Mouse (Mus musculus) G1E (cell line): ENCODE measurements around the gene Zswim1. TPM values are rescaled to one million over a fixed set of nuclear protein-coding genes. Genes with fewer than 3 reads are reported as not detected.
"Not testable (repeated sequence)": the region's sequence is repeated elsewhere in the genome, so short reads cannot be mapped to it uniquely, and the experiment has no call there.

Experiments
- ATAC-seq: 2 replicates; pipeline ENCODE4 v1.8.0; 2016; ENCODE audit warnings: mild to moderate bottlenecking; ENCODE audit not compliant: insufficient number of reproducible peaks, poor library complexity, low FRiP score, severe bottlenecking; ENCODE audit errors: extremely low read depth
- DNase-seq: peaks from one replicate; pipeline ENCODE4 v3.0.0; 2012; ENCODE audit warnings: low spot score
- H3K27me3 ChIP-seq: 2 replicates; pipeline ENCODE4 v1.6.1; 2012; ENCODE audit warnings: mild to moderate bottlenecking, low read length, inconsistent platforms; ENCODE audit not compliant: insufficient read depth
- H3K36me3 ChIP-seq: replicated peaks from 2 replicates; pipeline ENCODE3; 2012; ENCODE audit warnings: mild to moderate bottlenecking, inconsistent platforms
- H3K4me1 ChIP-seq: 2 replicates; pipeline ENCODE4 v1.6.1; 2012; ENCODE audit warnings: low read depth, low read length, inconsistent platforms, mixed read lengths; ENCODE audit not compliant: insufficient read depth
- H3K4me3 ChIP-seq: 2 replicates; pipeline ENCODE4 v1.5.1; 2012; ENCODE audit warnings: low read depth, mild to moderate bottlenecking, inconsistent platforms, low read length, moderate library complexity, mixed read lengths
- H3K9me3 ChIP-seq: replicated peaks from 2 replicates; pipeline ENCODE4 v1.6.1; 2012; ENCODE audit warnings: inconsistent platforms
- CTCF ChIP-seq: IDR thresholded peaks from 2 replicates; pipeline ENCODE4 v1.5.1; 2012; ENCODE audit warnings: low read depth, low read length, inconsistent platforms, mixed read lengths
- GATA1 ChIP-seq: IDR thresholded peaks from 2 replicates; pipeline ENCODE4 v1.6.1; 2012; ENCODE audit warnings: borderline replicate concordance, low read length, inconsistent platforms, mixed read lengths
- GATA2 ChIP-seq: IDR thresholded peaks from 2 replicates; pipeline ENCODE4 v1.6.1; 2012; ENCODE audit warnings: low read depth, low read length, inconsistent platforms, borderline replicate concordance
- POLR2AphosphoS5 ChIP-seq: IDR thresholded peaks from 2 replicates; pipeline ENCODE4 v1.6.1; 2012; ENCODE audit warnings: low read depth, low read length, inconsistent platforms; ENCODE audit not compliant: insufficient replicate concordance
- TAL1 ChIP-seq: conservative IDR thresholded peaks from 2 replicates; pipeline ENCODE4 v1.6.1; 2012; ENCODE audit warnings: low read depth, low read length, inconsistent platforms, mixed read lengths
- polyA plus RNA-seq: library from polyadenylated mRNA; stranded (reverse); fragments of >175 nt; gene quantifications from 2 replicates; pipeline ENCODE4 v1.2.3, GENCODE M21; 2012
- total RNA-seq, 2 experiments: library from RNA; stranded (forward) in 1 of 2; stranded (reverse) in 1 of 2; fragments of 200-1000 nt in 1 of 2; fragments of >200 nt in 1 of 2; fragmentation: Nextera tagmentation in 1 of 2; gene quantifications; 2 replicates each; pipeline ENCODE4 v1.2.3; 2014 to 2017

Zswim1 gene
- total and polyA plus RNA-seq, 3 experiments = 3.8 to 38.4 (median 19.0) TPM

GRCm38 (mm10) chr2:164867566-164867965 lies 45.1 kb downstream of the Zswim1 start:
- peaks cover 18% of the 10 kb centered on the region for H3K27me3 ChIP-seq
- ATAC-seq (no peak), DNase-seq (no peak)
- H3K36me3 ChIP-seq = no peaks in the 10 kb centered on the region
- peaks cover 4% of the 10 kb centered on the region for H3K9me3 ChIP-seq
- H3K4me3 ChIP-seq = no peak overlapping the region
- TF ChIP-seq GATA1 (no peak), TAL1 (no peak), CTCF (peak; percentile 59)
- H3K4me1 ChIP-seq = 0 out of 2 replicates have a peak, but pooled peaks cover 5% of the 10 kb centered on the region

GRCm38 (mm10) chr2:164868491-164868890 lies 46.0 kb downstream of the Zswim1 start:
- peaks cover 4% of the 10 kb centered on the region for H3K9me3 ChIP-seq
- DNase-seq (no peak), ATAC-seq (no peak)
- H3K27me3 ChIP-seq = peaks cover 23% of the 10 kb centered on the region
- H3K4me1 ChIP-seq = 0 out of 2 replicates have a peak, but pooled peaks cover 5% of the 10 kb centered on the region
- no peaks in the 10 kb centered on the region for H3K36me3 ChIP-seq
- TF ChIP-seq CTCF (no peak), TAL1 (no peak)
- no peak overlapping the region for H3K4me3 ChIP-seq

- Histone ChIP-seq H3K9me3 (peaks cover 4% of the 10 kb centered on the region), H3K36me3 (no peaks in the 10 kb centered on the region), H3K4me3 (no peak overlapping the region), H3K27me3 (peaks cover 25% of the 10 kb centered on the region), H3K4me1 (peaks cover 10% of the 10 kb centered on the region; the same call in 1 of the 2 replicates)
- no peak for ATAC-seq
- TF ChIP-seq POLR2AphosphoS5 (no peak), CTCF (no peak), GATA1 (no peak), TAL1 (no peak), GATA2 (no peak)
- no peak for DNase-seq
Measured at GRCm38 (mm10) chr2:164871602-164872303, 49.3 kb downstream of the Zswim1 start.

GRCm38 (mm10) chr2:164873621-164874020 lies 51.1 kb downstream of the Zswim1 start:
- Histone ChIP-seq H3K4me1 (peaks cover 22% of the 10 kb centered on the region), H3K36me3 (peaks cover 7% of the 10 kb centered on the region), H3K9me3 (no peaks in the 10 kb centered on the region), H3K27me3 (peaks cover 25% of the 10 kb centered on the region), H3K4me3 (no peak overlapping the region)
- DNase-seq = no peak
- no peak for TF ChIP-seq CTCF
- no peak for TF ChIP-seq POLR2AphosphoS5
- TF ChIP-seq GATA2 = no peak
- TF ChIP-seq TAL1 = no peak
- TF ChIP-seq GATA1 = no peak
- no peak for ATAC-seq

GRCm38 (mm10) chr2:164874239-164874769 lies 51.8 kb downstream of the Zswim1 start:
- H3K36me3 ChIP-seq = peaks cover 7% of the 10 kb centered on the region
- no peak overlapping the region for H3K4me3 ChIP-seq
- H3K27me3 ChIP-seq = peaks cover 25% of the 10 kb centered on the region
- no peak for DNase-seq
- H3K4me1 ChIP-seq = peaks cover 26% of the 10 kb centered on the region
- no peak for TF ChIP-seq GATA2
- ATAC-seq = no peak
- no peaks in the 10 kb centered on the region for H3K9me3 ChIP-seq

- Histone ChIP-seq H3K27me3 (peaks cover 17% of the 10 kb centered on the region; the same call in 1 of the 2 replicates), H3K4me1 (peaks cover 32% of the 10 kb centered on the region)
- not testable (repeated sequence) for DNase-seq, H3K4me3 ChIP-seq, H3K36me3 ChIP-seq, ATAC-seq, H3K9me3 ChIP-seq
Measured at GRCm38 (mm10) chr2:164875648-164876047, 53.2 kb downstream of the Zswim1 start.

Other genes starting within 250 kb of the Zswim1 start
Only the 20 nearest of the 29 such genes appear.
- gene Wfdc9, start 166.1 kb upstream of the Zswim1 start, total RNA-seq (2014; fragmentation: Nextera tagmentation) = not detected in 2 replicates
- gene Wfdc9, start 166.1 kb upstream of the Zswim1 start, total RNA-seq (2017) = not detected in 2 replicates
- gene Wfdc9, start 166.1 kb upstream of the Zswim1 start, polyA plus RNA-seq = not detected in 2 replicates
- not detected in 2 replicates for gene Wfdc11, start 148.6 kb upstream of the Zswim1 start, total RNA-seq (2014; fragmentation: Nextera tagmentation)
- not detected in 2 replicates for gene Wfdc11, start 148.6 kb upstream of the Zswim1 start, total RNA-seq (2017)
- not detected in 2 replicates for gene Wfdc11, start 148.6 kb upstream of the Zswim1 start, polyA plus RNA-seq
- gene Wfdc13, start 137.6 kb upstream of the Zswim1 start, total RNA-seq (2014; fragmentation: Nextera tagmentation) = not detected in 2 replicates
- 0.11 TPM in 1 of 2 replicates, not detected in the other for gene Wfdc13, start 137.6 kb upstream of the Zswim1 start, total RNA-seq (2017)
- not detected in 2 replicates for gene Wfdc13, start 137.6 kb upstream of the Zswim1 start, polyA plus RNA-seq
- not detected in 2 replicates for gene Spint4, start 124.2 kb upstream of the Zswim1 start, total RNA-seq (2014; fragmentation: Nextera tagmentation)
- gene Spint4, start 124.2 kb upstream of the Zswim1 start, total RNA-seq (2017) = 0.16 TPM in 1 of 2 replicates, not detected in the other
- gene Spint4, start 124.2 kb upstream of the Zswim1 start, polyA plus RNA-seq = not detected in 2 replicates
- gene Spint5, start 107.4 kb upstream of the Zswim1 start, total RNA-seq (2014; fragmentation: Nextera tagmentation) = not detected in 2 replicates
- not detected in 2 replicates for gene Spint5, start 107.4 kb upstream of the Zswim1 start, total RNA-seq (2017)
- not detected in 2 replicates for gene Spint5, start 107.4 kb upstream of the Zswim1 start, polyA plus RNA-seq
- gene Wfdc3, start 76.8 kb upstream of the Zswim1 start, total RNA-seq (2014; fragmentation: Nextera tagmentation) = 1.4 and 2.0 TPM in 2 replicates
- 0.98 and 1.5 TPM in 2 replicates for gene Wfdc3, start 76.8 kb upstream of the Zswim1 start, total RNA-seq (2017)
- gene Wfdc3, start 76.8 kb upstream of the Zswim1 start, polyA plus RNA-seq = 0.03 TPM in 1 of 2 replicates, not detected in the other
- gene Dnttip1, start 76.7 kb upstream of the Zswim1 start, total RNA-seq (2014; fragmentation: Nextera tagmentation) = 58.1 and 86.2 TPM in 2 replicates
- gene Dnttip1, start 76.7 kb upstream of the Zswim1 start, total RNA-seq (2017) = 18.0 and 23.8 TPM in 2 replicates
- 122 and 135 TPM in 2 replicates for gene Dnttip1, start 76.7 kb upstream of the Zswim1 start, polyA plus RNA-seq
- 351 and 411 TPM in 2 replicates for gene Ube2c, start 52.8 kb upstream of the Zswim1 start, total RNA-seq (2014; fragmentation: Nextera tagmentation)
- gene Ube2c, start 52.8 kb upstream of the Zswim1 start, total RNA-seq (2017) = 127 and 135 TPM in 2 replicates
- 102 and 111 TPM in 2 replicates for gene Ube2c, start 52.8 kb upstream of the Zswim1 start, polyA plus RNA-seq
- not detected in 2 replicates for gene Tnnc2, start 42.7 kb upstream of the Zswim1 start, total RNA-seq (2014; fragmentation: Nextera tagmentation)
- not detected in 2 replicates for gene Tnnc2, start 42.7 kb upstream of the Zswim1 start, total RNA-seq (2017)
- not detected in 2 replicates for gene Tnnc2, start 42.7 kb upstream of the Zswim1 start, polyA plus RNA-seq
- 4.7 and 6.8 TPM in 2 replicates for gene Snx21, start 36.9 kb upstream of the Zswim1 start, total RNA-seq (2014; fragmentation: Nextera tagmentation)
- 1.3 and 1.7 TPM in 2 replicates for gene Snx21, start 36.9 kb upstream of the Zswim1 start, total RNA-seq (2017)
- gene Snx21, start 36.9 kb upstream of the Zswim1 start, polyA plus RNA-seq = 3.5 and 5.0 TPM in 2 replicates
- gene Acot8, start 17.8 kb upstream of the Zswim1 start, total RNA-seq (2014; fragmentation: Nextera tagmentation) = 12.9 and 16.6 TPM in 2 replicates
- 20.8 and 24.0 TPM in 2 replicates for gene Acot8, start 17.8 kb upstream of the Zswim1 start, total RNA-seq (2017)
- gene Acot8, start 17.8 kb upstream of the Zswim1 start, polyA plus RNA-seq = 45.4 and 51.6 TPM in 2 replicates
- 7.1 and 10.2 TPM in 2 replicates for gene Zswim3, start 17.6 kb upstream of the Zswim1 start, total RNA-seq (2014; fragmentation: Nextera tagmentation)
- gene Zswim3, start 17.6 kb upstream of the Zswim1 start, total RNA-seq (2017) = 4.2 and 5.3 TPM in 2 replicates
- gene Zswim3, start 17.6 kb upstream of the Zswim1 start, polyA plus RNA-seq = 1.1 and 1.2 TPM in 2 replicates
- gene Spata25, start 5.9 kb downstream of the Zswim1 start, total RNA-seq (2014; fragmentation: Nextera tagmentation) = not detected in 2 replicates
- not detected in 2 replicates for gene Spata25, start 5.9 kb downstream of the Zswim1 start, total RNA-seq (2017)
- gene Spata25, start 5.9 kb downstream of the Zswim1 start, polyA plus RNA-seq = not detected in 2 replicates
- gene Ctsa, start 10.2 kb downstream of the Zswim1 start, total RNA-seq (2014; fragmentation: Nextera tagmentation) = 24.7 and 40.4 TPM in 2 replicates
- gene Ctsa, start 10.2 kb downstream of the Zswim1 start, total RNA-seq (2017) = 58.7 and 67.0 TPM in 2 replicates
- 37.0 and 68.2 TPM in 2 replicates for gene Ctsa, start 10.2 kb downstream of the Zswim1 start, polyA plus RNA-seq
- gene Neurl2, start 10.8 kb downstream of the Zswim1 start, total RNA-seq (2014; fragmentation: Nextera tagmentation) = not detected in 2 replicates
- gene Neurl2, start 10.8 kb downstream of the Zswim1 start, total RNA-seq (2017) = 0.27 TPM in 1 of 2 replicates, not detected in the other
- gene Neurl2, start 10.8 kb downstream of the Zswim1 start, polyA plus RNA-seq = 0.10 TPM in 1 of 2 replicates, not detected in the other
- gene Pltp, start 35.0 kb downstream of the Zswim1 start, total RNA-seq (2014; fragmentation: Nextera tagmentation) = not detected in 2 replicates
- not detected in 2 replicates for gene Pltp, start 35.0 kb downstream of the Zswim1 start, total RNA-seq (2017)
- gene Pltp, start 35.0 kb downstream of the Zswim1 start, polyA plus RNA-seq = not detected in 2 replicates
- 54.7 and 61.3 TPM in 2 replicates for gene Pcif1, start 56.6 kb downstream of the Zswim1 start, total RNA-seq (2014; fragmentation: Nextera tagmentation)
- 31.7 and 35.5 TPM in 2 replicates for gene Pcif1, start 56.6 kb downstream of the Zswim1 start, total RNA-seq (2017)
- gene Pcif1, start 56.6 kb downstream of the Zswim1 start, polyA plus RNA-seq = 137 TPM in 2 replicates
- gene Zfp335, start 89.1 kb downstream of the Zswim1 start, total RNA-seq (2014; fragmentation: Nextera tagmentation) = 30.6 and 31.4 TPM in 2 replicates
- gene Zfp335, start 89.1 kb downstream of the Zswim1 start, total RNA-seq (2017) = 8.7 and 9.8 TPM in 2 replicates
- 48.3 and 49.6 TPM in 2 replicates for gene Zfp335, start 89.1 kb downstream of the Zswim1 start, polyA plus RNA-seq
- not detected in 2 replicates for gene Mmp9, start 118.1 kb downstream of the Zswim1 start, total RNA-seq (2014; fragmentation: Nextera tagmentation)
- 0.76 and 0.82 TPM in 2 replicates for gene Mmp9, start 118.1 kb downstream of the Zswim1 start, total RNA-seq (2017)
- 0.63 and 0.76 TPM in 2 replicates for gene Mmp9, start 118.1 kb downstream of the Zswim1 start, polyA plus RNA-seq
- gene Slc12a5, start 138.1 kb downstream of the Zswim1 start, total RNA-seq (2014; fragmentation: Nextera tagmentation) = 0.63 and 1.4 TPM in 2 replicates
- 0.46 and 0.82 TPM in 2 replicates for gene Slc12a5, start 138.1 kb downstream of the Zswim1 start, total RNA-seq (2017)
- 0.39 and 0.72 TPM in 2 replicates for gene Slc12a5, start 138.1 kb downstream of the Zswim1 start, polyA plus RNA-seq